Mouse (Mus musculus): ENCODE results near the gene Amz2. TPM values are rescaled to one million over a fixed set of nuclear protein-coding genes. Genes with fewer than 3 reads are reported as not detected.

Gene Amz2
- polyA plus RNA-seq, 1 experiment = 75.3 TPM

DNA sequence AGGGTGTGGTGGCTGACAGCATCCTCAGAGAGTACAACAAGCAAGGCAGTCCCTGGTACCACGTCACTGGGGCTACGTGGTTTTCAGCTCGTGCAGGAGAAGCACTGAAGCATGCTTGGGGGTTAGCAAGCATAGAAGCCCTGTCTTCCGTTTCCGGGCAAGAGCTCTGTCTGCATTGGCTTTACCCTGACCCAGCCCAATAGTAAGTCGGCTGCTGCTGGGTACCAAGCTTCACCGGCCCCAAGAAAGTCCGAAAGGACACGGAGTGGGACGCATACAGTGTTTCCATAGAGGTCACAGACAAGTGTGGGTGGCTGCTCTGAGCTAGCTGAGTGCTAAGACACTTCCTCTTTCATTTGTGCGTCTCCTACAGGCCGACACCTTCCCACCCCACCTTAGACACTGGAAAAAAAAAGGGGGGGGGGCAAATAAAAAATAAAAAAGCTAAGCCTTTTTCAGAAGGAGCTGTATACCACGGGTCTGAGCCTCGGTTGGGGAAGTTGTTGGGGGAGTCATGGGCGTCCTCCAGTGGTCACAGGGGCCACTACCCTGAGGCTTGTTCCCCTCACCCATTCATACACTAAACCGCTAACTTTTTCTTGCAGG is 5.7 kb upstream of the Amz2 start:
- peaks cover 7% of the 10 kb centered on the region for H3K4me1 ChIP-seq (replicated peaks; ENCODE audit: control insufficient read depth, insufficient read depth, low read length)
- TF ChIP-seq CTCF (IDR thresholded peaks at IDR 0.05; ENCODE audit: borderline replicate concordance, control insufficient read depth, extremely low read depth, insufficient read depth, low read length, poor library complexity) = no peak
- 0 out of 2 replicates have a peak, but pooled peaks have one; percentile 37 for TF ChIP-seq POLR2A (IDR thresholded peaks at IDR 0.05; ENCODE audit: control insufficient read depth, extremely low read depth, insufficient read depth, low read length, poor library complexity)
- peak overlapping the region; percentile 81 for H3K27ac ChIP-seq (ENCODE audit: control insufficient read depth, insufficient read depth, low read length)
- peak overlapping the region; percentile 60 for H3K4me3 ChIP-seq (ENCODE audit: control insufficient read depth, insufficient read depth, low read length)
- DNase-seq = peak; percentile 76
- WGBS = 3% methylated on average over 16 of the region's 16 CpGs
- no peaks in the 10 kb centered on the region for H3K36me3 ChIP-seq (ENCODE audit: control insufficient read depth, insufficient read depth, low read length)
- H3K27me3 ChIP-seq (ENCODE audit: control insufficient read depth, insufficient read depth, low read length) = no peaks in the 10 kb centered on the region

DNA sequence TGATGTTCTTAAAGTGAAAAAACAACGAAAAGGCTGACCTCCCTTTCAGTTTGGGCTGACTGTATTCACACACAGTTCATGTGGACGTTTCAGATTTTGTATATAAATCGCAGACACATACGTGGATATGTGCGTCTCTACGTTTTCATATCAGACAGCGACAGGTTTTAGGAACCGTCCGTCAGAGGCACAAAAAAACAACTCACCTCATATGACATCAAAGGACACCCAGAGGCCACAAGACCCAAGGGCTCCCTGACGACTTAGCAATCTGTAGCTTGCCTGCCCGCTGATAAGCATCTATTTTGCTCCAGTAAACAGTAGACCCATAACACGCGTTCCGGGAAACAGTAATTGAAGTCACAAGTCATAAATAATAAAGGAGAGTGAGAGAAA is 5.2 kb upstream of the Amz2 start:
- Histone ChIP-seq H3K27me3 (ENCODE audit: control insufficient read depth, insufficient read depth, low read length) (no peaks in the 10 kb centered on the region), H3K4me3 (ENCODE audit: control insufficient read depth, insufficient read depth, low read length) (peak overlapping the region; percentile 60), H3K4me1 (replicated peaks; ENCODE audit: control insufficient read depth, insufficient read depth, low read length) (peaks cover 11% of the 10 kb centered on the region), H3K36me3 (ENCODE audit: control insufficient read depth, insufficient read depth, low read length) (no peaks in the 10 kb centered on the region), H3K27ac (ENCODE audit: control insufficient read depth, insufficient read depth, low read length) (peak overlapping the region; percentile 81)
- 18% methylated on average over 14 of the region's 14 CpGs for WGBS
- TF ChIP-seq POLR2A (IDR thresholded peaks at IDR 0.05; ENCODE audit: control insufficient read depth, extremely low read depth, insufficient read depth, low read length, poor library complexity) = no peak
- TF ChIP-seq CTCF (IDR thresholded peaks at IDR 0.05; ENCODE audit: borderline replicate concordance, control insufficient read depth, extremely low read depth, insufficient read depth, low read length, poor library complexity) = no peak
- no peak for DNase-seq

- Histone ChIP-seq H3K4me1 (replicated peaks; ENCODE audit: control insufficient read depth, insufficient read depth, low read length) (peaks cover 11% of the 10 kb centered on the region), H3K4me3 (ENCODE audit: control insufficient read depth, insufficient read depth, low read length) (no peak overlapping the region), H3K27me3 (ENCODE audit: control insufficient read depth, insufficient read depth, low read length) (no peaks in the 10 kb centered on the region), H3K27ac (ENCODE audit: control insufficient read depth, insufficient read depth, low read length) (no peak overlapping the region), H3K36me3 (ENCODE audit: control insufficient read depth, insufficient read depth, low read length) (no peaks in the 10 kb centered on the region)
- TF ChIP-seq POLR2A (IDR thresholded peaks at IDR 0.05; ENCODE audit: control insufficient read depth, extremely low read depth, insufficient read depth, low read length, poor library complexity) (no peak), CTCF (IDR thresholded peaks at IDR 0.05; ENCODE audit: borderline replicate concordance, control insufficient read depth, extremely low read depth, insufficient read depth, low read length, poor library complexity) (no peak)
- 66% methylated on average over 5 of the region's 5 CpGs for WGBS
- DNase-seq = no peak
These were observed 4.5 kb upstream of the Amz2 start for GRCm38 (mm10) chr11:109421205-109421604.

GRCm38 (mm10) chr11:109422263-109422662 is 3.5 kb upstream of the Amz2 start:
- H3K4me3 ChIP-seq (ENCODE audit: control insufficient read depth, insufficient read depth, low read length) = no peak overlapping the region
- H3K27ac ChIP-seq (ENCODE audit: control insufficient read depth, insufficient read depth, low read length) = no peak overlapping the region
- peaks cover 15% of the 10 kb centered on the region for H3K4me1 ChIP-seq (replicated peaks; ENCODE audit: control insufficient read depth, insufficient read depth, low read length)
- WGBS = 98% methylated on average over 4 of the region's 4 CpGs
- H3K36me3 ChIP-seq (ENCODE audit: control insufficient read depth, insufficient read depth, low read length) = no peaks in the 10 kb centered on the region
- DNase-seq = no peak
- TF ChIP-seq CTCF (IDR thresholded peaks at IDR 0.05; ENCODE audit: borderline replicate concordance, control insufficient read depth, extremely low read depth, insufficient read depth, low read length, poor library complexity) (no peak), POLR2A (IDR thresholded peaks at IDR 0.05; ENCODE audit: control insufficient read depth, extremely low read depth, insufficient read depth, low read length, poor library complexity) (no peak)
- H3K27me3 ChIP-seq (ENCODE audit: control insufficient read depth, insufficient read depth, low read length) = no peaks in the 10 kb centered on the region

GRCm38 (mm10) chr11:109423294-109423693 is 2.5 kb upstream of the Amz2 start:
- WGBS = 76% methylated on average over 1 of the region's 1 CpGs
- Histone ChIP-seq H3K4me1 (replicated peaks; ENCODE audit: control insufficient read depth, insufficient read depth, low read length) (peaks cover 15% of the 10 kb centered on the region), H3K27ac (ENCODE audit: control insufficient read depth, insufficient read depth, low read length) (no peak overlapping the region), H3K4me3 (ENCODE audit: control insufficient read depth, insufficient read depth, low read length) (no peak overlapping the region), H3K36me3 (ENCODE audit: control insufficient read depth, insufficient read depth, low read length) (no peaks in the 10 kb centered on the region), H3K27me3 (ENCODE audit: control insufficient read depth, insufficient read depth, low read length) (no peaks in the 10 kb centered on the region)
- TF ChIP-seq POLR2A (IDR thresholded peaks at IDR 0.05; ENCODE audit: control insufficient read depth, extremely low read depth, insufficient read depth, low read length, poor library complexity) (no peak), CTCF (IDR thresholded peaks at IDR 0.05; ENCODE audit: borderline replicate concordance, control insufficient read depth, extremely low read depth, insufficient read depth, low read length, poor library complexity) (no peak)
- DNase-seq = no peak

DNA sequence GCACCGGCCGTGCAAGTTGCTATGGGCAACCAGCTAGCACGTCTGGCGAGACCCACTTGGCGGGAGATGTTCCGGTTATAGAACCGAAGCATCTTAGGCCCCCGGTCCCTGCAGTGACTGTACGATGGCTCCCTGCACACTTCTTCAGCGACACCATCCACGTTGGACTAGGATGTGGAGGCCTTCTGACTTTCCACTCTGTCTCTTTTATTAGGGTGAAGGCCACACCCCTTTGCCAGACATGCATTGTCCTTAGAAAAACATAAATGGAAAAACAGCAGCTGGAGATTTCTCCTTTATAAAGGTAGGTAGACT is 483 bp downstream of the Amz2 start:
- peaks cover 12% of the 10 kb centered on the region; the same call in 1 of the 2 replicates for H3K36me3 ChIP-seq (ENCODE audit: control insufficient read depth, insufficient read depth, low read length)
- peak overlapping the region; percentile 65 for H3K27ac ChIP-seq (ENCODE audit: control insufficient read depth, insufficient read depth, low read length)
- under 1% methylated on average over 11 of the region's 11 CpGs for WGBS
- DNase-seq = no peak
- TF ChIP-seq CTCF (IDR thresholded peaks at IDR 0.05; ENCODE audit: borderline replicate concordance, control insufficient read depth, extremely low read depth, insufficient read depth, low read length, poor library complexity) (no peak), POLR2A (IDR thresholded peaks at IDR 0.05; ENCODE audit: control insufficient read depth, extremely low read depth, insufficient read depth, low read length, poor library complexity) (no peak)
- peak overlapping the region; percentile 54 for H3K4me3 ChIP-seq (ENCODE audit: control insufficient read depth, insufficient read depth, low read length)
- H3K27me3 ChIP-seq (ENCODE audit: control insufficient read depth, insufficient read depth, low read length) = no peaks in the 10 kb centered on the region
- peaks cover 10% of the 10 kb centered on the region for H3K4me1 ChIP-seq (replicated peaks; ENCODE audit: control insufficient read depth, insufficient read depth, low read length)

- H3K27me3 ChIP-seq (ENCODE audit: control insufficient read depth, insufficient read depth, low read length) = no peaks in the 10 kb centered on the region
- no peak overlapping the region for H3K4me3 ChIP-seq (ENCODE audit: control insufficient read depth, insufficient read depth, low read length)
- 97% methylated on average over 5 of the region's 5 CpGs for WGBS
- no peak overlapping the region for H3K27ac ChIP-seq (ENCODE audit: control insufficient read depth, insufficient read depth, low read length)
- TF ChIP-seq CTCF (IDR thresholded peaks at IDR 0.05; ENCODE audit: borderline replicate concordance, control insufficient read depth, extremely low read depth, insufficient read depth, low read length, poor library complexity) = no peak
- no peak for TF ChIP-seq POLR2A (IDR thresholded peaks at IDR 0.05; ENCODE audit: control insufficient read depth, extremely low read depth, insufficient read depth, low read length, poor library complexity)
- H3K4me1 ChIP-seq (replicated peaks; ENCODE audit: control insufficient read depth, insufficient read depth, low read length) = peaks cover 18% of the 10 kb centered on the region
- H3K36me3 ChIP-seq (ENCODE audit: control insufficient read depth, insufficient read depth, low read length) = peaks cover 12% of the 10 kb centered on the region; the same call in 1 of the 2 replicates
- DNase-seq = no peak
These were observed 1.6 kb downstream of the Amz2 start for GRCm38 (mm10) chr11:109427353-109427752.

Measured in thymus, adult 2 months (tissue).